Mouse (Mus musculus) ZHBTc4 (cell line): ENCODE measurements at regions not wholly inside any gene's neighbourhood (a gene's known extent, or its start where the extent isn't known, plus 50 kb on each side); places are given as distances from the start of the nearest gene placed in this dataset.

Experiments used
- DNase-seq: peaks from one replicate; pipeline ENCODE4 v3.0.0-alpha.2; 2011; ENCODE audit warnings: low read depth, low spot score

DNA sequence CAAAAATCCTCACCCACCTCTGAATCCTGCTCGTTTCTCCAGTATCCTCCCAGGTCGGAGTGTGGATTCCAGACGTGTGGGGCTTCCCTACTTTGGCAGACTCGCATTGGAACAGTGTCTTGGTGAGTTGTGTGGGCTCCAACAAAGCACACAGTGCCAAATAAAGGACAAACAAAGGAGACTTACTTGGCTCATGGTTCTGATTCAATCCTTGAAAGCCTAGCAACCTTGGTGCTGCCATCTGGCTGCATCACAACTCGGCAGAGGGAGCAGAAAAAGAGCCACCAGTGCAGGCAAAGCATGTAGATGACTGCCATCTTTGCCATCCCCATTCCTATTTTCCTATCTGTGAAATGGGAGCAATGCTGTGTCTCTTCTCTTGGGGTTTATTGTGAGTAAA, 64.0 kb downstream of the Il9r start:
- DNase-seq: no peak

DNA sequence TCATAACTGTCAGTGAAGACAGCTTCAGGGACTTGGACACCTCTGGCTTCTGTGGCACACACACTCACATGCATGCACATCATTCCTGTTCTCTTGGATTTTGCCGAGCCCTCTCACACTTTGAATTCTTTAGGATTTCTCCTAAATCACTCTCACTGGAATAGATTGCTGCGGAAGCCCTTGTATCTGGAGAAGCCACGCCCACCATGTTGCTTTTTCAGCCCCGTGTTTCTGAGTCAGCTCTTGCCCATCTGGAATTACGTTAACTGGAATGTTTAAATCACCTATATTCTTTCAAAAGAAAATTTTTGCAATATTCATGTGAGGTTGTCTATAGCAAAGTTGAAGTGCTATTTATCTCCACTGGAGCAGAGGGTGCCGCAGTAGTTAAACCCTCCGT, 66.1 kb downstream of the Il9r start:
- no peak for DNase-seq

DNA sequence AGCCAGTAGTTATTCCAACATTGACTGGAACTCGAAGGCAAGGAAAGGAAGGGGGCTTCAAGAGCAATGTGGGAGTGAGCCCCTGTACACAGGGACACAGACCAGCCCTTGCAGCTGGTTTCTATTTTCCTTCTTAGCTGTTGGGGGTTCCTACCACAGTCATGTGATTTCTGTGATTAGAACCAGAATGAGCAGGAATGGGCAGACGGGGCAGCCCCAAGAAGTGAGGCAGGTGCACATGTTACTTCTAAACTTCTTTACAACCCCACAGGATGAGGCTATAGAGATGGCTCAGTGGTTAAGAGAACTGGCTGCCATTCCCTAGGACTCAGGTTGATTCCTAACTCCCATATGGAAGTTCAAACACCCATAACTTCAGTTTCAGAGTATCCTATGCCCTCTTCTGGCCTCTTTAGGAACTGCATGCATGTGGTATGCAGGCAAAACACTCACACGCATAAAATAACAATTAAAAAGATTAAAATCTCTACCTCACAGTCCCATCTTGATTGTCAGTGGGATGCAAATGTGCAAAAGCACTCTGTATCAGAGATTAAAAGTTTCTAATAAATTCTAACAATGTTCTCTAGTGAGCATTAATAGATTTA, 68.0 kb downstream of the Il9r start:
- DNase-seq: peak; percentile 74

DNA sequence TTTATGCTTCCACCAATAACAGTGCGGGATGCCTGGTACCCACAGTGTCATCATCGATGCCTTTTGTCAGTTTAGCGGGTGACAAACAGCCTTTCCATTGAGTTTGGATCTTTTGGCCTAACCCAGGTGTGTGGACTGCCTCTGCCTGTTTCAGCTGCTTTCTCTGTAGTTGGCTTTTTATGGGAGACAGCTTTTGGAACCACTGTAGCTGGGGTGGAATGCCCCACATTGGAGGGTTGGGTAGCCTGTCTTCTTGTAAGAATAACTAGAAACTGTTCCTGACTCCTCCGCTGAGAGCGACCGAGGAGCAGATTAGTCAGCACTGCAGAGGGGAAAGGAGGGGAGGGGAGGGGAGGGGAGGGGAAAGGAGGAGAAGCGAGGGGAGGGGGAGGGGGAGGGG, 71.5 kb downstream of the Il9r start:
- DNase-seq: no peak

DNA sequence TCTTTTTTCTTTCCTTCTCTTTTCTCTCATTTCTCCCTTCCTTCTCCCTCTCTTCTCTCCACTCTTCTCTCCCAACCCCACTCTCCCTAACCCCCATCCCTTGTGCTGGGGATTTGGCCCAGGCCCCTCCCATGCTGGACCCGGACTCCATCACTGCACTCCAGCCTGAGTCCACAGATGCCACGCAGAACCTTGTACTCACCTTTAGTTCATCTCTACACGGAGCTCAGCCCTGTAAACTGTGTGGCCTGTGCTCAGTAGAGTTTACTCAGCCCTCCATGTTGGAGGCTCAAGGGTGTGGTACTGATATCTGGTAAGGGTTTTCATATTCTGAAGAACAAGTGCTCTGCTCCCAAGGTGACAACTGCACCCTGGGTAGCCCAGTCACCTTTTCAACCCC, 72.1 kb downstream of the Il9r start:
- DNase-seq: no peak

DNA sequence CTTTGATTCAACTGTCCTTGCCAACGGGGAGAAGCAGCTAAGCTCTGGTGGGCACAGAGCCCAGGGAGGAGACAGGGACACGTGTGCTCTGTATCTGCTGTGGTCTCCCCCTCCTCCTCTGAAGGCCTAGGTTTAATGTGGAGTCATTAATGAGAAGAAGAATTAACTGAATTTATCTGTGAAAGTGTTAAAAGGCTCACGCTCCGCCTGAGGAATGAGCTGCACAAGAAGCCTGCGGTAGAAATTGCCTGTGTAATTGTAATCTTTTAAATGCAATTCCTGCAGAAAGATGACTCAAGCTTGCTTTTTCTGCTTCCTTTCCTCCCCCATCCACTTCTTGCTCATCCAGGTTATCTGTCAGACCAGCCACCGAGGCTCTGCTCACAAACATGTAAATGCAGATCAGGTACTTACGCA, 72.7 kb downstream of the Il9r start:
- no peak for DNase-seq

DNA sequence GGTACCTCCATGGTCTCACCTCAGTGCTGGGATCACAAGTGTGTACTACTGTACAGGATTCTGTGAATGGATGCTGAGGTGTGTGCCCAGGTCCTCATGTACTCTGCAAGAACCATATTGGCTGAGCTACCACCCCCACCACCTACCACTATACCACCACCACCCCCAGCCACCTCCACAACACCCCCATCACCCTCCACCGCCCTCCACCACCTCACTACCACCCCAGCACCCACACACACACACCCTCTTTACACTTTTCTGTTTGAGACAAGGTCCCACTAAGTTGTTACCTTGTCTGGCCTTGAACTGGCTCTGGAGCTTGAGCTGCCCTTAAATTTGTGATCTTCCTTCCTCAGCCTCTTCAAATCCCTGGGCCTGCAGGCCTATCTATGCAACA, 73.3 kb downstream of the Il9r start:
- DNase-seq: no peak

DNA sequence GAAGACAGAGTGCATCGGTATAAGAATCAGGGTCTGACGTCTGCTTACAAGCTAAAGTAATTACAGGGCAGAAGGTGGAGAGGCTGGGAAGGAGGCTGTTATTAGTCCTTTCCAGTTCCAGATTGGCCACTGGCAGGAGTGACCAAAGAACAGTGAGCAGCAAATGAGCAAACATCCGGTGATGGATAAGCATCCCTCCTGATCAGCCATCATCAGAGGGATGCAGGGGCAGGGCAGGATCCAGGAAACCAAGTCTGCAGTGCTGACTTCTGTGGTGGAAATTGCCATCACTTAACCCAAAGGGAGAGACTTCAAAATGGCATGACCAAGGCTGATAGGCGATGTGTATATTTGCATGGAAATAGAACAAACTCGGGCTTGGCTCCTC, 73.8 kb downstream of the Il9r start:
- DNase-seq: no peak

DNA sequence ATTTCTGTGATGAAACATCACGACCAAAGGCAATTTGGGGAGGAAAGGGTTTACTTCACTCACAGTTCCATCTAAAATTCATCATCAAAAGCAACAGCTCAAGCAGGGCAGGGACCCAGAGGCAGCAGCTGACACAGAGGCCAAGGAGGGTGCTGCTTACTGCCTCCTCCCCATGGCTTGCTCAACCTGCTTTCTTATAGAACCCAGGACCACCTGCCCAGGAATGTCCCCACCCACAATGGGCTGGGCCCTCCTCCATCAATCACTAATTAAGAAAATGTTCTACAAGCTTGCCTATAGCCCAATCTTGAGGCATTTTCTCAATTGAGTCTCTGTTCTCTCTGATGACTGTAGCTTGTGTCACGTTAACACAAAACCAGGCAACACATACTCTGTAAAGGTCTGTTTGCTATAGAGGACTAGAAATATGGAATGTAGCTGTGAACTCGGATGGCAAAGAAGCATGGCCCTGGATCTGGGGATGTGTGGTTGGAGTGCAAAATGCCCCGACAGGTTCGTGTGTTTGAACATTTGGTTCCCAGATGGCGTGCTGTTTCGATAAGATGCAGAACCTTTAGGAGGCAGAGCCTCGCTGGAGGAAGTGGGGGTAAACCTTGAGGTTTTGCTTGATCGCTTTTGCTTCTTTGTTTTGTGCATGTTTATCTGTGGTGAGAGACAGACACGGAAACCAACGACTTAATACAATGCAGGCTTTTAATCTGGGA, 74.3 kb downstream of the Il9r start:
- no peak for DNase-seq

DNA sequence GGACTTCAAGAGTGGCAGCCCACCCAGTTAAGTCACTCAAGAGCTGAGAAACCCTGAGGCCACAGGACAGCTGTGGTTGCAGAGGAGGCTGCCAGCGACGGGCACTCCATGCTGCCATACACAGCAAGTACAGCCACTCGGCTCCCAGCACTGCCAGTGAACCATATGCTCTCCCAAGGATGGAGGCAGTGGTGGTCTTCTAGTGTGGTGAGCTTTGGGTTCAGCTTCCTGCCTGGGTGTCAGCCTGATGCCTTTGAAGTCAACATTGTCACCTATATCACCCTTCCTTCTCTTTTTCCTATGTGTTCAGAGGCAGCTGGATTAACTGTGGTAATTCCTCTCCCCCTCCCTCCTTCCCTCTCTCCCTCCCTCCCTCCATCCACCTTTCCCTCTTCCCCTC, 79.5 kb downstream of the Il9r start:
- no peak for DNase-seq

DNA sequence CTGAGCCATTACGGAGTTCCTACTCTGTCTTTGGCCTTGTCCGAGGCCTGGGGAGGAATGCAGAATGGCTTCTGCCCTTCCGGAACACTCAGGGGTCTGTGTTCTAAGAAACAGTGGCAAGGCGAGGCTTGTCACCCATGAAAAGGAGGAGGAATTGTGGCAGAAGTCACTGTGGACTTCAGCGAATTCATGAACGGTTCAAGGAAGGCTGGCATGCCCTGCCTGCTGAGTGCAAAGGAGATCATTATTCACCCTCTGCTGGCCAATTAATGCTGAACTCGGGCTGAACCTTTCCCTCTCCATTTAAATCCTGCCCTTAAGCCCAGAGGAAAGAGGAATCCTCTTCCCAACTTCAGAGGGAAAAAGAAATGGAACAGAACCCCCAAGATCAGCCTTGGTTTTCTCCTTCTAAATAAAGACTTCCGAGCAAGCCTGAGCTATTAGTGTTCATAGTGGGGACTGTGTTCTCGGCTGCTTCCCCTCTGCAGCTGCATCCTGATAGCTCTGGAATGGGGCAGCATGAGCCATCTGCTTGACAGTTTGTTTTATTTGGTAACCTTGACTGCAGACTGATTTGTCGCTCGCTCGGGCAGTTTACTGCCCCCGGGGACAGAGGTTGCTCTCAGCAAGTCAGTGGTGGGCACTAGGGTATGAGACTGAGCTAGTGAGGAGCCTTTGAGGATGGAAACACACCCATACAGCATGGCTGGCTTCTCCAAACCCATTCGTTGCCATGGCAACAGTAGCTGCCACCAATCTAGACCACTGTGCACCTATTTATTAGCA, 81.0 kb downstream of the Il9r start:
- DNase-seq: peak; percentile 36

DNA sequence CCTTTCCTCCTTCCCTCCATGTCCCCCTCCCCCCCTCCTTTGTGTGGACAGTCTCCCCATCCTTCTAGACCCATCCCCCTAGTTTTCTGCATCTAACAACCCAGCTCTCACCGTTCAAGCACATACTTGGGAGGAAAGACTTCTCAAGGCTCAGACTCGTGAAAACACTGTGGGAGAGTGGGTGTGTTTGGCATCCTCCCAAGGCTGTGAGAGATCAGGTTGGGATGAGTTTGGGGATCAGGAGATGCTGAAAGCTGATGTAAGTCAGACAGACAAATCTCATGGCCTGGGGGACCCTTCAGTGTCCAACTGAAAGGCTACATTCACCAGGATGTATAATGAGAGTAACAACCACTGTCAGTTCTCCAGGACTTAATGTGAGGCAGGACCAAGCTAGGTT, 82.1 kb downstream of the Il9r start:
- DNase-seq: no peak

DNA sequence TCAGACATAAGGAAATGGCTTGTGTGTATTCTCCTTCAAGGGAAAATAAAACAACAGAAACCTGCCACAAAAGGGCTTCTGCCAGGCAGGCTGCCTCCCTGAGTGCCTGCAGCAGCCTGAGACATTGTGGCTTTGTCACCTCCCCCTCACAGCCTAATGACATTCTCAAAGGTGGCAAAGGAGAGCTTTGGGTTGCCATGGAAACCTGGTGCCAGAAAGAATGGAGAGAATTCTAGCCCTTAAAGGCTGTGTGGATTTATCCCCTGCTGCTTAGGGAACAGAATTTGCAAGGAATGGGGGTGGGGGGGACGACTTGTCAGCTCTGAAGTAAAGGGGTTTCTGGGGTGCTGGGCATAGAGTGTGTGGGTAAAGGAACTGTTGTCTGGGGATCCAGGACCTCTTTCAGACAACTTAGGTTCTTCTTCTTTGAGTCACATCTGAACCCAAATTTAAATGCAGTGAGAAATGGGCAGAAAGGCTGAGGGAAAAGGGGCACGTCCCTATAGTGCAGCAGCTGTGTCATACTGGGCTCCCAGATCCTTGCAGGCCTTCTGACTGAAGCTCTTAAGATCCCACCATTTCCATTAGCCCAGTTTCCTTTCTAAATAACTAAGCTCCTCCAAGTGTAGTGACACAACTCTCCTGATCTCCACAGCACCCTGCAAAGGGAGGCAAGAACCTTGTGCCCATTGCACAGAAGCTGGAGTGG, 86.8 kb downstream of the Il9r start:
- DNase-seq: peak; percentile 74

DNA sequence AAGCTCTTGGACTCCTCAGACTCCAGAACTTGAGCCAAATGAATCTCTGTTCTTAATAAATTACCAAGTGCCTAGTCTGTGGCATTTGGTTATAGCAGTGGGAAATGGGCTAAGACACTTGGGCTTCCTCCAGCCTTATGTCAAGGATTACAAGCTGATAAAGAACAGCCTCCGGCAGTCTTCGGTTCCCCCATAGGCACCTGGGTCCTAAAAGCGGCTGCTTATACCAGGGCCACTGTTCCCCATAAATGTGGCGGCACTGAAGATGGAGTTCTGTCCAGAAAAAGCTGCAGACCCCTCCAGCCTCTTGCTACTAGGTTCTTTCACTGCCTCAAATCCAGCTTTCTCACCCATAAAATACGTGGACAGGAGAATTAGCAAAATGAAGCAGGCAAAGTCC, 87.6 kb downstream of the Il9r start:
- no peak for DNase-seq

DNA sequence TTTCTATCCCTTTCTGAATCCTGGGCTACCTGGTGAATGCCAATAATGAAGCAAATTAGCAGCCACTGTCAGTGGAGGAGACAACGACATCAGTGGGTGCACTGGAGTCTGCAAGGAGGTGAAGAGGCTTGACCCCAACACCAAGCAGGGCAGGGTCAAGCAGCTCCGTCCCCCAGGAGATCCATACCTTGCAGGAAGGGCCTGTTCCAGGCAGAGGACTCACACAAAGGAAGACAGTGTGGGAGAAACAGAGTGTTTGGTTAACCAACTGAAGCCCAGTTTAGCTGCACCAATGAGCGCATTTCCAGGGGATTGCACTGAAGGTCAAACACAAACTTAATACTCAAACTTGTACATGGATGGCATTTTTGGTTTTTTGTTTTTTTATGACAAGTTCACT, 88.2 kb downstream of the Il9r start:
- DNase-seq: no peak

DNA sequence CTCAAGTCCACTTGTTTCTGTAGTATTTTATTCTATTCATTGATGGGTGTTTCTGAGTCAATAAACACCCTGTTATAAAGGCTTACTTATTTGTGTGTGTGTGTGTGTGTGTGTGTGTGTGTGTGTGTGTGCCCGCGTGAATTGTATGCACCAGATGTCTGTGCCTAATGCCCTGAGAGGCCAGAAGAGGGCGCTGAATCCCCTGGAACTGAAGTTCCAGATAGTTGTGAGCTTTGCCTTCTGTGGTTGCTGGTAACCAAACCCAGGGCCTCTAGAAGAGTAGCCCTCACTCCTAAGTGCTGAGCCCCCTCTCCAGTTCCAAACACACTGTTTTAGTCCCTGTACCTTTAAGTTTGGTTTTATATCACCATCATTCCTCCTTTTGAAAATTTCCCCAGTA, 90.2 kb downstream of the Il9r start:
- DNase-seq: peak; percentile 70
